ENCODE assay signal across 22 mouse cellular contexts in genomic region chr2:77182996-77183380, GRCm38 (mm10). TPM values are rescaled to one million over a fixed set of nuclear protein-coding genes. Genes with fewer than 3 reads are reported as not detected.
A peak's percentile ranks its signal among the peaks of the same experiment; 100 is the strongest.
DNase-seq lines count a peak whose midpoint lies in the region; ATAC-seq lines count a peak whose summit lies in the region.
"Had no signal": no experiment of that assay in that cellular context is flagged by ENCODE, and none has a peak within 500 bp of the region (broad histone marks: within the 10 kb centered on the region; RNA-seq: fewer than 3 reads in every experiment).

No protein-coding gene starts in this region.

- no peak overlapping the region for H3K4me2 ChIP-seq in heart, embryonic 11.5 days
- no peak overlapping the region for H3K4me2 ChIP-seq in lung, embryonic 16.5 days (ENCODE audit: low read depth, low read length)
- 0 out of 2 replicates have a peak overlapping the region, but pooled peaks have one; percentile 2 for H3K4me2 ChIP-seq in heart, embryonic 15.5 days
- H3K4me2 ChIP-seq: liver, embryonic 15.5 days; midbrain, embryonic 13.5 days had no signal

- intact Hi-C loops in heart, postnatal 36 days (cut with DNase I), result no loop called here

- H3K4me1 ChIP-seq in heart, embryonic 11.5 days (ENCODE audit: control insufficient read depth, insufficient read depth, low read length), result peaks cover 20% of the 10 kb centered on the region
- H3K4me1 ChIP-seq in lung, embryonic 16.5 days (replicated peaks; ENCODE audit: control insufficient read depth, insufficient read depth, low read length), result no peaks in the 10 kb centered on the region
- peaks cover 40% of the 10 kb centered on the region for H3K4me1 ChIP-seq in heart, embryonic 15.5 days (replicated peaks)
- H3K4me1 ChIP-seq: limb, embryonic 10.5 days; midbrain, embryonic 13.5 days had no signal

- ATAC-seq in heart, embryonic 11.5 days (replicated peaks; ENCODE audit: insufficient number of reproducible peaks, low FRiP score, low TSS enrichment), result no peak
- ATAC-seq in lung, embryonic 16.5 days (ENCODE audit: low read depth), result 0 out of 2 replicates have a peak, but pooled peaks have one; percentile 31
- peak; percentile 40; the same call in 1 of the 2 replicates for ATAC-seq in heart, embryonic 15.5 days (replicated peaks; ENCODE audit: insufficient number of reproducible peaks, insufficient read depth, low FRiP score, low read depth)
- ATAC-seq: forebrain, postnatal 0 days; hindbrain, postnatal 0 days; midbrain, embryonic 13.5 days had no signal

- H3K9ac ChIP-seq in heart, embryonic 11.5 days (ENCODE audit: low read depth, low read length), result no peak overlapping the region
- H3K9ac ChIP-seq in lung, embryonic 16.5 days (ENCODE audit: low read length), result no peak overlapping the region
- H3K9ac ChIP-seq in heart, embryonic 15.5 days, result no peak overlapping the region
- H3K9ac ChIP-seq: forebrain, postnatal 0 days; liver, embryonic 15.5 days; midbrain, embryonic 13.5 days had no signal

- H3K36me3 ChIP-seq in heart, embryonic 11.5 days (ENCODE audit: control insufficient read depth, insufficient read depth, low read length), result no peaks in the 10 kb centered on the region; the same call in 1 of the 2 replicates
- H3K36me3 ChIP-seq in lung, embryonic 16.5 days (ENCODE audit: control insufficient read depth, insufficient read depth, low read length), result peaks cover 2% of the 10 kb centered on the region; the same call in 1 of the 2 replicates
- peaks cover 8% of the 10 kb centered on the region; the same call in 1 of the 2 replicates for H3K36me3 ChIP-seq in heart, embryonic 15.5 days
- H3K36me3 ChIP-seq: liver, embryonic 15.5 days had no signal

- H3K9me3 ChIP-seq in heart, embryonic 11.5 days (replicated peaks; ENCODE audit: control insufficient read depth, low read length), result no peaks in the 10 kb centered on the region
- H3K9me3 ChIP-seq in lung, embryonic 16.5 days (ENCODE audit: control insufficient read depth, low read length), result no peaks in the 10 kb centered on the region; the same call in 1 of the 2 replicates
- no peaks in the 10 kb centered on the region for H3K9me3 ChIP-seq in heart, embryonic 15.5 days (replicated peaks)
- H3K9me3 ChIP-seq: limb, embryonic 10.5 days; liver, embryonic 15.5 days; midbrain, embryonic 13.5 days had no signal

- no peak for DNase-seq in heart, postnatal 36 days
- no peak for DNase-seq in lung, adult 18-20 months
- DNase-seq in kidney, postnatal 25 days, result no peak
- DNase-seq in neural tube, embryonic 10.5 days (ENCODE audit: extremely low spot score, low spot score), result no peak
- DNase-seq: adrenal gland, adult 8-10 months; cerebellum, adult 18-20 months; cerebellum, postnatal 14 days; forebrain, postnatal 0 days; kidney, adult 18-20 months; layer of hippocampus, adult 9-11 months; liver; lung, postnatal 10 days; right cerebral cortex, postnatal 25 days; thymus, postnatal 25 days had no signal

- peak overlapping the region; percentile 89 for H3K27ac ChIP-seq in heart, embryonic 11.5 days (ENCODE audit: low read depth, low read length)
- 0 out of 2 replicates have a peak overlapping the region, but pooled peaks have one; percentile 4 for H3K27ac ChIP-seq in lung, embryonic 16.5 days (ENCODE audit: low read length)
- H3K27ac ChIP-seq in heart, embryonic 15.5 days, result peak overlapping the region; percentile 96
- H3K27ac ChIP-seq: hindbrain, postnatal 0 days; limb, embryonic 10.5 days; liver, embryonic 15.5 days; midbrain, embryonic 13.5 days had no signal

- 59% methylated on average over 6 of the region's 6 CpGs for WGBS in heart, embryonic 11.5 days (ENCODE audit: insufficient replicate concordance)
- WGBS in lung, embryonic 16.5 days, result 71% methylated on average over 6 of the region's 6 CpGs
- WGBS in heart, embryonic 15.5 days, result 48% methylated on average over 6 of the region's 6 CpGs

- H3K27me3 ChIP-seq in heart, embryonic 11.5 days (ENCODE audit: control insufficient read depth, insufficient read depth, low read length), result no peaks in the 10 kb centered on the region
- no peaks in the 10 kb centered on the region for H3K27me3 ChIP-seq in lung, embryonic 16.5 days (ENCODE audit: control insufficient read depth, insufficient read depth, low read depth, low read length)
- no peaks in the 10 kb centered on the region for H3K27me3 ChIP-seq in heart, embryonic 15.5 days
- H3K27me3 ChIP-seq: liver, embryonic 15.5 days; midbrain, embryonic 13.5 days had no signal

- H3K4me3 ChIP-seq in heart, embryonic 11.5 days (ENCODE audit: low read depth, low read length), result no peak overlapping the region
- no peak overlapping the region for H3K4me3 ChIP-seq in lung, embryonic 16.5 days (ENCODE audit: low read length)
- no peak overlapping the region for H3K4me3 ChIP-seq in heart, embryonic 15.5 days
- H3K4me3 ChIP-seq: limb, embryonic 10.5 days; liver, embryonic 15.5 days; midbrain, embryonic 13.5 days had no signal

RNA-seq across cellular contexts. Expression of gene Ccdc141, which starts 12.6 kb away (rescaled TPM):
- polyA plus RNA-seq in heart, embryonic 11.5 days (2014; fragmentation: Nextera tagmentation; extraction: Ambion mirVana), result 163 and 234 TPM in 2 replicates
- total RNA-seq in heart, postnatal 36 days (2021), result 100 to 1,000 TPM; 196 to 201 TPM
- 19.6 and 25.1 TPM in 2 replicates for polyA plus RNA-seq in lung, embryonic 16.5 days (2015; fragmentation: Nextera tagmentation; extraction: Ambion mirVana)
- 140 and 175 TPM in 2 replicates for polyA plus RNA-seq in heart, embryonic 15.5 days (2015; fragmentation: Nextera tagmentation; extraction: Ambion mirVana)
- total RNA-seq: monocyte, adult 5-6 weeks had no signal

Comparison
In these comparisons a context has a peak if more than half of its experiments do, and no peak if none do; other contexts are left out.
1. H3K27ac ChIP-seq: peak in every context shown above with its lines; median percentile 96 in heart, embryonic 15.5 days; 89 in heart, embryonic 11.5 days; 4 in lung, embryonic 16.5 days.